Mouse (Mus musculus) stomach, adult 2 months (tissue): Measurements from ENCODE around the gene Krtap4-6. TPM values are rescaled to one million over a fixed set of nuclear protein-coding genes. Genes with fewer than 3 reads are reported as not detected.

Source experiments
- polyA plus RNA-seq: library from polyadenylated mRNA; depleted of rRNA; stranded (reverse); fragments of >200 nt; gene quantifications from 2 replicates; pipeline ENCODE4 v1.2.3, GENCODE M21; 2012; rRNA removed

Krtap4-6 gene
- polyA plus RNA-seq = not detected in 2 replicates

GRCm38 (mm10) chr11:99665860-99666259, at the start of gene Krtap4-6:
Krtap4-6 (minus strand) TSS chr11:99665960.

GRCm38 (mm10) chr11:99690463-99690862, 24.7 kb upstream of the Krtap4-6 start, which contains the start of gene Gm14190:
Gm14190 (minus strand) TSS chr11:99690740.

GRCm38 (mm10) chr11:99658467-99659010, 7.2 kb downstream of the Krtap4-6 start, which contains the start of gene Gm11563:
Gm11563 (minus strand) TSS chr11:99658960.

GRCm38 (mm10) chr11:99650136-99650535, 15.6 kb downstream of the Krtap4-6 start, which contains the start of gene Gm11555:
Gm11555 (minus strand) TSS chr11:99650236.

GRCm38 (mm10) chr11:99643635-99644139, 22.1 kb downstream of the Krtap4-6 start, which contains the start of gene Krtap4-7:
Krtap4-7 (minus strand) TSS chr11:99644089.

GRCm38 (mm10) chr11:99634653-99635134, 31.1 kb downstream of the Krtap4-6 start, which contains the start of gene Krtap4-2:
Krtap4-2 (minus strand) TSS chr11:99635084.

GRCm38 (mm10) chr11:99628138-99628537, 37.6 kb downstream of the Krtap4-6 start, which contains the start of gene Krtap4-1:
Krtap4-1 (minus strand) TSS chr11:99628238.

GRCm38 (mm10) chr11:99620335-99620734, 45.4 kb downstream of the Krtap4-6 start, which contains the start of gene Gm11562:
Gm11562 (minus strand) TSS chr11:99620435.

Other genes with a start within 250 kb of the Krtap4-6 start
- 0.58 and 0.89 TPM in 2 replicates for gene Krt12, start 243.7 kb downstream of the Krtap4-6 start, polyA plus RNA-seq
- gene Krt20, start 227.8 kb downstream of the Krtap4-6 start, polyA plus RNA-seq = 24.2 and 29.7 TPM in 2 replicates
- gene Krt23, start 172.8 kb downstream of the Krtap4-6 start, polyA plus RNA-seq = 108 and 113 TPM in 2 replicates
- not detected in 2 replicates for gene Krt39, start 144.6 kb downstream of the Krtap4-6 start, polyA plus RNA-seq
- not detected in 2 replicates for gene Krt40, start 122.8 kb downstream of the Krtap4-6 start, polyA plus RNA-seq
- 0.44 TPM in 1 of 2 replicates, not detected in the other for gene Krtap3-3, start 115.1 kb downstream of the Krtap4-6 start, polyA plus RNA-seq
- 0.81 and 3.3 TPM in 2 replicates for gene Krtap3-2, start 109.1 kb downstream of the Krtap4-6 start, polyA plus RNA-seq
- gene Gm11939, start 106.5 kb downstream of the Krtap4-6 start, polyA plus RNA-seq = not detected in 2 replicates
- gene Krtap3-1, start 99.3 kb downstream of the Krtap4-6 start, polyA plus RNA-seq = not detected in 2 replicates
- gene Krtap1-5, start 84.9 kb downstream of the Krtap4-6 start, polyA plus RNA-seq = not detected in 2 replicates
- gene Krtap1-4, start 82.3 kb downstream of the Krtap4-6 start, polyA plus RNA-seq = 0.21 TPM in 1 of 2 replicates, not detected in the other
- gene Krtap1-3, start 74.6 kb downstream of the Krtap4-6 start, polyA plus RNA-seq = not detected in 2 replicates
- gene Krtap9-3, start 67.9 kb downstream of the Krtap4-6 start, polyA plus RNA-seq = not detected in 2 replicates
- gene Gm11938, start 62.7 kb downstream of the Krtap4-6 start, polyA plus RNA-seq = not detected in 2 replicates
- gene Gm11937, start 55.8 kb downstream of the Krtap4-6 start, polyA plus RNA-seq = not detected in 2 replicates
- not detected in 2 replicates for gene Krtap2-4, start 51.1 kb downstream of the Krtap4-6 start, polyA plus RNA-seq
- gene Gm11562, start 45.5 kb downstream of the Krtap4-6 start, polyA plus RNA-seq = not detected in 2 replicates
- not detected in 2 replicates for gene Krtap4-1, start 37.7 kb downstream of the Krtap4-6 start, polyA plus RNA-seq
- gene Krtap4-2, start 30.9 kb downstream of the Krtap4-6 start, polyA plus RNA-seq = not detected in 2 replicates
- gene Krtap4-7, start 21.9 kb downstream of the Krtap4-6 start, polyA plus RNA-seq = not detected in 2 replicates
- not detected in 2 replicates for gene Gm11555, start 15.7 kb downstream of the Krtap4-6 start, polyA plus RNA-seq
- not detected in 2 replicates for gene Gm11563, start 7.0 kb downstream of the Krtap4-6 start, polyA plus RNA-seq
- not detected in 2 replicates for gene Gm14190, start 24.8 kb upstream of the Krtap4-6 start, polyA plus RNA-seq
- gene Gm14180, start 68.3 kb upstream of the Krtap4-6 start, polyA plus RNA-seq = not detected in 2 replicates
- not detected in 2 replicates for gene Gm11595, start 107.0 kb upstream of the Krtap4-6 start, polyA plus RNA-seq
- not detected in 2 replicates for gene Krtap4-8, start 114.7 kb upstream of the Krtap4-6 start, polyA plus RNA-seq
- gene Krtap4-9, start 119.2 kb upstream of the Krtap4-6 start, polyA plus RNA-seq = not detected in 2 replicates
- not detected in 2 replicates for gene Gm11596, start 127.5 kb upstream of the Krtap4-6 start, polyA plus RNA-seq
- not detected in 2 replicates for gene Gm11569, start 133.0 kb upstream of the Krtap4-6 start, polyA plus RNA-seq
- gene Gm11554, start 138.5 kb upstream of the Krtap4-6 start, polyA plus RNA-seq = 0.25 TPM in 1 of 2 replicates, not detected in the other
- 0.36 TPM in 1 of 2 replicates, not detected in the other for gene Krtap4-13, start 143.9 kb upstream of the Krtap4-6 start, polyA plus RNA-seq
- not detected in 2 replicates for gene Gm11564, start 149.7 kb upstream of the Krtap4-6 start, polyA plus RNA-seq
- gene 2300003K06Rik, start 172.1 kb upstream of the Krtap4-6 start, polyA plus RNA-seq = not detected in 2 replicates
- gene Krtap4-16, start 185.6 kb upstream of the Krtap4-6 start, polyA plus RNA-seq = not detected in 2 replicates
- gene Gm11568, start 192.0 kb upstream of the Krtap4-6 start, polyA plus RNA-seq = not detected in 2 replicates
- not detected in 2 replicates for gene Gm11559, start 198.5 kb upstream of the Krtap4-6 start, polyA plus RNA-seq
- gene Krtap9-1, start 207.4 kb upstream of the Krtap4-6 start, polyA plus RNA-seq = not detected in 2 replicates
- not detected in 2 replicates for gene Gm11567, start 213.2 kb upstream of the Krtap4-6 start, polyA plus RNA-seq
- not detected in 2 replicates for gene Krtap31-1, start 242.0 kb upstream of the Krtap4-6 start, polyA plus RNA-seq
- not detected in 2 replicates for gene Gm11565, start 248.8 kb upstream of the Krtap4-6 start, polyA plus RNA-seq